Mouse (Mus musculus) lung, embryonic 14.5 days (tissue): ENCODE results near the gene Lpcat3. TPM values are rescaled to one million over a fixed set of nuclear protein-coding genes. Genes with fewer than 3 reads are reported as not detected.
"Not testable (repeated sequence)": the region's sequence is repeated elsewhere in the genome, so short reads cannot be mapped to it uniquely, and the experiment has no call there.

ENCODE experiments used
- ATAC-seq: fragments of 200-750 bp; cut with Nextera tagmentation; 2 replicates; pipeline ENCODE4 v1.8.0; 2017; ENCODE audit warnings: mild to moderate bottlenecking, moderate TSS enrichment, moderate library complexity; ENCODE audit not compliant: insufficient read depth
- DNase-seq: peaks from one replicate; pipeline ENCODE4 v3.0.0-alpha.2; 2015
- H3K27ac ChIP-seq: fragments of 300-500 bp; sonication (generic); 2 replicates; pipeline ENCODE4 v1.5.1; 2014; ENCODE audit warnings: low read depth, mild to moderate bottlenecking, moderate library complexity
- H3K27me3 ChIP-seq: fragments of 300-500 bp; sonication (generic); 2 replicates; pipeline ENCODE4 v1.6.1; 2014; ENCODE audit warnings: low read length, control low read depth; ENCODE audit not compliant: insufficient read depth
- H3K36me3 ChIP-seq: fragments of 300-500 bp; sonication (generic); 2 replicates; pipeline ENCODE4 v1.6.1; 2014; ENCODE audit warnings: control low read depth; ENCODE audit not compliant: insufficient read depth
- H3K4me1 ChIP-seq: fragments of 300-500 bp; sonication (generic); 2 replicates; pipeline ENCODE4 v1.6.1; 2014; ENCODE audit warnings: antibody characterized with exemption, control low read depth; ENCODE audit not compliant: insufficient read depth
- H3K4me2 ChIP-seq: fragments of 300-500 bp; sonication (generic); 2 replicates; pipeline ENCODE4 v1.6.1; 2014; ENCODE audit warnings: mild to moderate bottlenecking
- H3K4me3 ChIP-seq: fragments of 300-500 bp; sonication (generic); 2 replicates; pipeline ENCODE4 v1.5.1; 2014; ENCODE audit warnings: low read depth, low read length
- H3K9ac ChIP-seq: fragments of 300-500 bp; sonication (generic); 2 replicates; pipeline ENCODE4 v1.6.1; 2014
- H3K9me3 ChIP-seq: fragments of 300-500 bp; sonication (generic); 2 replicates; pipeline ENCODE4 v1.6.1; 2016; ENCODE audit warnings: low read depth, low read length, control low read depth
- CTCF ChIP-seq: IDR thresholded peaks from 2 replicates; pipeline ENCODE4 v1.5.1; 2016; ENCODE audit warnings: antibody characterized with exemption, low read depth
- WGBS: fragments of 180-500 bp; shearing (Covaris S2); extraction: QIAGEN DNeasy Blood & Tissue Kit; methylation state at CpG from one replicate; pipeline ENCODE4 v1.1.7; 2014; 5-methylcytosine and 5-hydroxymethylcytosine counted together
- polyA plus RNA-seq: library from polyadenylated mRNA; unstranded; fragments of >200 nt; fragmentation: Nextera tagmentation; extraction: Ambion mirVana; gene quantifications from 2 replicates; pipeline ENCODE4 v1.2.1, GENCODE M21; 2014

The Lpcat3 gene
- polyA plus RNA-seq, 1 experiment from 2014 or later, result 50.3 TPM

GRCm38 (mm10) chr6:124676171-124676570, 13.3 kb downstream of the Lpcat3 start:
- TF ChIP-seq CTCF, result no peak
- no peaks in the 10 kb centered on the region for H3K27me3 ChIP-seq
- H3K36me3 ChIP-seq, result no peaks in the 10 kb centered on the region
- 76% methylated on average over 6 of the region's 6 CpGs for WGBS
- ATAC-seq (no peak), DNase-seq (no peak)
- H3K9ac ChIP-seq, result no peak overlapping the region
- no peak overlapping the region for H3K4me3 ChIP-seq
- no peak overlapping the region for H3K27ac ChIP-seq
- H3K4me1 ChIP-seq, result no peaks in the 10 kb centered on the region
- H3K4me2 ChIP-seq, result no peak overlapping the region
- H3K9me3 ChIP-seq, result no peaks in the 10 kb centered on the region

GRCm38 (mm10) chr6:124678769-124679168, 15.9 kb downstream of the Lpcat3 start:
- Histone ChIP-seq H3K9ac (no peak overlapping the region), H3K36me3 (no peaks in the 10 kb centered on the region), H3K4me2 (no peak overlapping the region), H3K4me3 (no peak overlapping the region), H3K27ac (no peak overlapping the region), H3K4me1 (peaks cover 4% of the 10 kb centered on the region; the same call in 1 of the 2 replicates), H3K27me3 (no peaks in the 10 kb centered on the region), H3K9me3 (no peaks in the 10 kb centered on the region)
- no peak for ATAC-seq
- no peak for DNase-seq
- no peak for TF ChIP-seq CTCF
- 84% methylated on average over 7 of the region's 7 CpGs for WGBS

DNA sequence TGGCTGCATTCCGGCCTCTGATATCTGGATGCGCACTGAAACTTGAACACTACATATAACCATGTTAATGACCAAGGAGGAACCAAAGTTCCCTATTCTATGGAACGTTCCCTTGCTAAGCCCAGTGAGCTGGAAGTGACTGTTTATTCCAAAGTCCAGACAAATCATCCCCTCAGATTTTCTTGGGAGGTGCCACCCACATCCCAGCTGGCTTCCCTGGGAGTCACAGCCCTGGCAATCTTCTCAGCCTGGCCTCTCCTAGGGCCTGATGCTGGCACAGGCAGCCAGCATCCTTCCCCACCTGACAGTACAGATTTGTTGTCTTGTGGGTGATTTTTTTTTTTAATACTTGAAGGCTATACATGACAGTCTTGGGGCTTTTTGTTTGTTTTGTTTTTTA, 16.7 kb downstream of the Lpcat3 start:
- Histone ChIP-seq H3K27ac (no peak overlapping the region), H3K9me3 (no peaks in the 10 kb centered on the region), H3K4me1 (peaks cover 4% of the 10 kb centered on the region; the same call in 1 of the 2 replicates), H3K4me2 (no peak overlapping the region), H3K27me3 (no peaks in the 10 kb centered on the region), H3K4me3 (no peak overlapping the region), H3K36me3 (no peaks in the 10 kb centered on the region), H3K9ac (no peak overlapping the region)
- WGBS, result 88% methylated on average over 3 of the region's 3 CpGs
- no peak for TF ChIP-seq CTCF
- no peak for ATAC-seq
- DNase-seq, result no peak

DNA sequence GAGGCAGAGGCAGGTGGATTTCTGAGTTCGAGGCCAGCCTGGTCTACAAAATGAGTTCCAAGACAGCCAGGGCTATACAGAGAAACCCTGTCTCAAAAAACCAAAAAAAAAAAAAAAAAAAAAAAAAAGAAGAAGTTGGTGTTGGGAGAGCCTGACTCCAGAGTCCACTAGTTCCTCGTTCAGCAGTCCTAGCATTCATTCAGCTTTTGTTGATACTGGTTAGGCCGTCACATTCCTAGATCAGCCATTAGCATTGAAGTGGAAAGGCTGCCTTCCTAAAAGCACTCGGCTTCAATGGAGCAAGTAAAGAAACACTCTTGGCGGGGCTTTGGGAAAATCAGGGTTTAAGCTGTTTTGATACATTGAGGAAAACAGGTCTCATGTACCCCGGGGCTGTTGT, 19.5 kb downstream of the Lpcat3 start:
- H3K27ac ChIP-seq, result not testable (repeated sequence)

GRCm38 (mm10) chr6:124683591-124684417, 21.0 kb downstream of the Lpcat3 start:
- Histone ChIP-seq H3K4me2 (no peak overlapping the region), H3K27me3 (no peaks in the 10 kb centered on the region), H3K9me3 (no peaks in the 10 kb centered on the region), H3K4me3 (no peak overlapping the region), H3K4me1 (peaks cover 4% of the 10 kb centered on the region; the same call in 1 of the 2 replicates), H3K27ac (peak overlapping the region; percentile 42; the same call in 1 of the 2 replicates), H3K36me3 (no peaks in the 10 kb centered on the region), H3K9ac (no peak overlapping the region)
- ATAC-seq, result peak; percentile 90
- peak; percentile 62 for DNase-seq
- 68% methylated on average over 14 of the region's 14 CpGs for WGBS
- TF ChIP-seq CTCF, result no peak

More for the DNA sequence above, 19.5 kb downstream of the Lpcat3 start:
- H3K4me2 ChIP-seq, H3K9ac ChIP-seq, ATAC-seq, H3K4me3 ChIP-seq, H3K4me1 ChIP-seq, H3K27me3 ChIP-seq, H3K9me3 ChIP-seq, H3K36me3 ChIP-seq, DNase-seq: not testable (repeated sequence)
- WGBS, result 64% methylated on average over 6 of the region's 6 CpGs

DNA sequence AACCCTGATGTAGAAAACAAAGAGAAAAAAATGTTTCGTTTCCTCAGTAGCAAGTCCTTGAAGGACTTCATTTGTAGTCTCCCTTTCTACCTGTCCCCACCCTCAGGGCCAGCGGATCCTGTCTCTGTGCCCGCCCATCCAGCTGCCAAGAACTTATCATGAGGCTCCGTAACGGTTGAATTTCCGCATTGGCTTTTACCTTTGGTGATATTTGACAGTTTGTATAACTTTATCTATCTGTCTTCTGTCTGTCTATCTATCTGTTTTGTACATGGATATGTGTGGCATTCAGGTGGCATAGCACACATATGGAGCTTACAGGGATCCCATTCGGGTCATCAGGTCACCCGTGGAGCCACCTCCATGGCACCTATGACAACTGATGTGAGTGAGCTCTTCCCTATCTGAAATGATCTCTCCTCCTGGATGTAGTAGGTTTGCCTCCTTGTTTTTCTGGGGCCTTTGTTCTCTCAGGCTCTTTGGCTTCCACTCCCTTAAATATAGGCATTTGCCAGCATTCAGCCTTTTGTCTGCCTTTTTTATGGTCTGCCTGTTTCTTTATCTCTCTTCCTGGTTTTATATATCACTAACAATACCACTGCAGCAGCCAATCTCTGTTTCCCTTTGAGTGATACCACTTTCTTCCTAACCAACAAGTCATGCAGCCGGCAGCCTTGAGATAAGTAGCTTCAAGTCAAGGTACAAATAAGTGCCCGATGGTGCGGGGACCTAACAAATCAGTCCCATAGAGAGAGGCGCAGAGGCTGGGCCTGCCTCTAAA, 23.0 kb downstream of the Lpcat3 start:
- H3K9ac ChIP-seq, result no peak overlapping the region
- no peak overlapping the region for H3K4me3 ChIP-seq
- peaks cover 4% of the 10 kb centered on the region; the same call in 1 of the 2 replicates for H3K4me1 ChIP-seq
- no peak for DNase-seq
- no peaks in the 10 kb centered on the region for H3K9me3 ChIP-seq
- ATAC-seq, result no peak
- H3K27me3 ChIP-seq, result no peaks in the 10 kb centered on the region
- H3K27ac ChIP-seq, result no peak overlapping the region
- no peak for TF ChIP-seq CTCF
- whole genome bisulfite sequencing, result 82% methylated on average over 12 of the region's 12 CpGs
- H3K36me3 ChIP-seq, result no peaks in the 10 kb centered on the region
- no peak overlapping the region for H3K4me2 ChIP-seq

DNA sequence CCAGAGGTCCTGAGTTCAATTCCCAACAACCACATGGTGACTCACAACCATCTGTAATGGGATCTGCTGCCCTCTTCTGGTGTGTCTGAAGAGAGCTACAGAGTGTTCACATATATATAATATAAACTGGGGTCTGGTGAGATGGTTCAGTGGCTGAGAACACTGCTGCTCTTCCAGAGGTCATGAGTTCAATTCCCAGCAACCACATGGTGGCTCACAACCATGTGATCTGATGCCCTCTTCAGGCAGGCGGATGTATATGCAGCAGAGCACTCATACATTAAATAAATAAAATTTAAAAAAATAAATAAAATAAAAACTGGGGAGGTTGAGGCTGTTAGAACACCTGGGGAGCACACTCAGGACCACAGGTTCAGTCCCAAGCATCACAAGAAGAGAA, 23.8 kb downstream of the Lpcat3 start:
- H3K4me2 ChIP-seq, H3K27ac ChIP-seq, H3K4me1 ChIP-seq, H3K9ac ChIP-seq, H3K36me3 ChIP-seq, H3K4me3 ChIP-seq, H3K27me3 ChIP-seq, ATAC-seq, H3K9me3 ChIP-seq, DNase-seq: not testable (repeated sequence)
- 64% methylated on average over 1 of the region's 1 CpGs for WGBS
